Mouse (Mus musculus) liver, adult 2 months (tissue): ENCODE data around the gene Krtap22-2. TPM values are rescaled to one million over a fixed set of nuclear protein-coding genes. Genes with fewer than 3 reads are reported as not detected.

ENCODE experiments used
- DNase-seq: peaks from one replicate; pipeline ENCODE4 v3.0.0-alpha.2; 2011; ENCODE audit warnings: low read depth, low spot score; ENCODE audit errors: extremely low read depth
- H3K27ac ChIP-seq: fragments of 200-500 bp; replicated peaks from 2 replicates; pipeline ENCODE4 v1.5.1; 2012; ENCODE audit warnings: low read depth, mild to moderate bottlenecking, control low read depth, inconsistent platforms, low read length; ENCODE audit not compliant: insufficient read depth
- H3K27me3 ChIP-seq: fragments of 200-500 bp; 2 replicates; pipeline ENCODE4 v1.6.1; 2012; ENCODE audit warnings: mild to moderate bottlenecking, moderate library complexity, low read length, inconsistent platforms; ENCODE audit not compliant: control insufficient read depth, insufficient read depth
- H3K36me3 ChIP-seq: fragments of 200-500 bp; 2 replicates; pipeline ENCODE4 v1.6.1; 2012; ENCODE audit warnings: low read length, inconsistent platforms; ENCODE audit not compliant: control insufficient read depth, insufficient read depth
- H3K4me1 ChIP-seq: fragments of 200-500 bp; 2 replicates; pipeline ENCODE4 v1.6.1; 2011; ENCODE audit warnings: low read length; ENCODE audit not compliant: control insufficient read depth, insufficient read depth
- H3K4me3 ChIP-seq: fragments of 200-500 bp; 2 replicates; pipeline ENCODE4 v1.5.1; 2011; ENCODE audit warnings: low read depth, mild to moderate bottlenecking, control low read depth, low read length, moderate library complexity; ENCODE audit not compliant: insufficient read depth
- H3K79me2 ChIP-seq: fragments of 200-500 bp; 2 replicates; pipeline ENCODE4 v1.6.1; 2012; ENCODE audit warnings: inconsistent platforms, mild to moderate bottlenecking, low read length, moderate library complexity; ENCODE audit not compliant: control insufficient read depth, insufficient read depth
- H3K9ac ChIP-seq: fragments of 200-500 bp; 2 replicates; pipeline ENCODE4 v1.6.1; 2012; ENCODE audit warnings: low read depth, mild to moderate bottlenecking, control low read depth, inconsistent platforms, low read length
- CTCF ChIP-seq: fragments of 200-500 bp; IDR thresholded peaks from 2 replicates; pipeline ENCODE4 v1.5.1; 2011; ENCODE audit warnings: low read depth, low read length, control low read depth
- POLR2A ChIP-seq: fragments of 200-500 bp; IDR thresholded peaks from 2 replicates; pipeline ENCODE4 v1.6.1; 2011; ENCODE audit warnings: low read length, control low read depth; ENCODE audit not compliant: insufficient read depth; ENCODE audit errors: extremely low read depth
- WGBS: fragments of 180-500 bp; shearing (Covaris S2); methylation state at CpG from one replicate; pipeline ENCODE4 v1.1.7; 2018; 5-methylcytosine and 5-hydroxymethylcytosine counted together
- polyA plus RNA-seq: library from polyadenylated mRNA; depleted of rRNA; stranded (reverse); fragments of >200 nt; gene quantifications from 2 replicates; pipeline ENCODE4 v1.2.3, GENCODE M21; 2012; rRNA removed
- total RNA-seq: library from RNA; depleted of rRNA; stranded (reverse); fragments of >200 nt; gene quantifications from 2 replicates; pipeline ENCODE4 v1.2.3, GENCODE M21; 2014; rRNA removed

Gene Krtap22-2
- total and polyA plus RNA-seq, 2 experiments, result not detected

DNA sequence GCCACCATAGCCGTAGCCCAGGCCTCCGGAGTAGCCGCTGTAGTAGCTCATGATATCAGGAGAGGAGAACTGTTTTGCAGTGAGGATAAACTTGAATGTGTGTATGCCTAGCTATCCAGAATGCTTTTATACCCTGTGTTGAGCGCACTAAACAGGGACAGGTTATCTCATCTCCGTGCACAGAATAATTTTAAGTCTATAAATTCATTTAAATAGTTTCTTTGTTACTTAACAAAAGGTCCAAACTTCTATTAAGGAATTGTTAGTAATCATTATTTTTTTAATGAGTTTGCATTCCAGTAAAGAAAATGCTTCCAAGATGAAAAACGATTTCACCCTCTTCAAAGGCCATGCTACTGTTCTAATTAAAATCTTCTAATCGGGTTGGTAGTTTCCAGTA is 47.8 kb downstream of the Krtap22-2 start, which contains the start of gene Krtap16-3:
TSS of gene Krtap16-3 (minus strand) at position 101 of the 400 bp plus-strand sequence.
- TF ChIP-seq CTCF, result no peak
- TF ChIP-seq POLR2A, result no peak
- WGBS, result 86% methylated on average over 7 of the region's 7 CpGs
- H3K4me3 ChIP-seq, result no peak within 1 kb of the TSS

More for the DNA sequence above, 47.8 kb downstream of the Krtap22-2 start, which contains the start of gene Krtap16-3:
- Histone ChIP-seq H3K27me3 (no peaks in the 10 kb centered on the region), H3K79me2 (no peaks in the 10 kb centered on the region), H3K27ac (no peak within 1 kb of the TSS), H3K36me3 (no peaks in the 10 kb centered on the region), H3K9ac (no peak within 1 kb of the TSS), H3K4me1 (no peaks in the 10 kb centered on the region)
- DNase-seq, result no peak

Other genes with a start within 250 kb of the Krtap22-2 start
- gene 2310057N15Rik, start 236.6 kb downstream of the Krtap22-2 start, total RNA-seq, result not detected in 2 replicates
- not detected in 2 replicates for gene 2310057N15Rik, start 236.6 kb downstream of the Krtap22-2 start, polyA plus RNA-seq
- gene Gm5965, start 232.9 kb downstream of the Krtap22-2 start, total RNA-seq, result not detected in 2 replicates
- not detected in 2 replicates for gene Gm5965, start 232.9 kb downstream of the Krtap22-2 start, polyA plus RNA-seq
- not detected in 2 replicates for gene Gm20741, start 198.5 kb downstream of the Krtap22-2 start, total RNA-seq
- not detected in 2 replicates for gene Gm20741, start 198.5 kb downstream of the Krtap22-2 start, polyA plus RNA-seq
- gene Krtap15, start 190.5 kb downstream of the Krtap22-2 start, total RNA-seq, result not detected in 2 replicates
- gene Krtap15, start 190.5 kb downstream of the Krtap22-2 start, polyA plus RNA-seq, result not detected in 2 replicates
- not detected in 2 replicates for gene Krtap14, start 184.6 kb downstream of the Krtap22-2 start, total RNA-seq
- gene Krtap14, start 184.6 kb downstream of the Krtap22-2 start, polyA plus RNA-seq, result not detected in 2 replicates
- not detected in 2 replicates for gene Krtap19-1, start 141.3 kb downstream of the Krtap22-2 start, total RNA-seq
- not detected in 2 replicates for gene Krtap19-1, start 141.3 kb downstream of the Krtap22-2 start, polyA plus RNA-seq
- not detected in 2 replicates for gene Krtap19-2, start 136.5 kb downstream of the Krtap22-2 start, total RNA-seq
- not detected in 2 replicates for gene Krtap19-2, start 136.5 kb downstream of the Krtap22-2 start, polyA plus RNA-seq
- gene Krtap19-3, start 132.7 kb downstream of the Krtap22-2 start, total RNA-seq, result not detected in 2 replicates
- not detected in 2 replicates for gene Krtap19-3, start 132.7 kb downstream of the Krtap22-2 start, polyA plus RNA-seq
- gene Krtap19-4, start 125.7 kb downstream of the Krtap22-2 start, total RNA-seq, result not detected in 2 replicates
- gene Krtap19-4, start 125.7 kb downstream of the Krtap22-2 start, polyA plus RNA-seq, result not detected in 2 replicates
- not detected in 2 replicates for gene Krtap19-5, start 114.3 kb downstream of the Krtap22-2 start, total RNA-seq
- gene Krtap19-5, start 114.3 kb downstream of the Krtap22-2 start, polyA plus RNA-seq, result not detected in 2 replicates
- gene Krtap19-9b, start 78.5 kb downstream of the Krtap22-2 start, total RNA-seq, result not detected in 2 replicates
- not detected in 2 replicates for gene Krtap19-9b, start 78.5 kb downstream of the Krtap22-2 start, polyA plus RNA-seq
- gene Krtap16-3, start 47.9 kb downstream of the Krtap22-2 start, total RNA-seq, result not detected in 2 replicates
- gene Krtap16-3, start 47.9 kb downstream of the Krtap22-2 start, polyA plus RNA-seq, result not detected in 2 replicates
- not detected in 2 replicates for gene Gm10229, start 4.5 kb upstream of the Krtap22-2 start, total RNA-seq
- not detected in 2 replicates for gene Gm10229, start 4.5 kb upstream of the Krtap22-2 start, polyA plus RNA-seq
- not detected in 2 replicates for gene Krtap6-1, start 20.9 kb upstream of the Krtap22-2 start, total RNA-seq
- gene Krtap6-1, start 20.9 kb upstream of the Krtap22-2 start, polyA plus RNA-seq, result not detected in 2 replicates
- not detected in 2 replicates for gene Gm10228, start 30.7 kb upstream of the Krtap22-2 start, total RNA-seq
- not detected in 2 replicates for gene Gm10228, start 30.7 kb upstream of the Krtap22-2 start, polyA plus RNA-seq
- not detected in 2 replicates for gene Krtap6-5, start 37.1 kb upstream of the Krtap22-2 start, total RNA-seq
- not detected in 2 replicates for gene Krtap6-5, start 37.1 kb upstream of the Krtap22-2 start, polyA plus RNA-seq
- not detected in 2 replicates for gene 1110025L11Rik, start 53.2 kb upstream of the Krtap22-2 start, total RNA-seq
- not detected in 2 replicates for gene 1110025L11Rik, start 53.2 kb upstream of the Krtap22-2 start, polyA plus RNA-seq
- gene Krtap6-3, start 73.3 kb upstream of the Krtap22-2 start, total RNA-seq, result not detected in 2 replicates
- not detected in 2 replicates for gene Krtap6-3, start 73.3 kb upstream of the Krtap22-2 start, polyA plus RNA-seq
- not detected in 2 replicates for gene Gm6358, start 130.1 kb upstream of the Krtap22-2 start, total RNA-seq
- not detected in 2 replicates for gene Gm6358, start 130.1 kb upstream of the Krtap22-2 start, polyA plus RNA-seq
- not detected in 2 replicates for gene Gm10061, start 140.3 kb upstream of the Krtap22-2 start, total RNA-seq
- gene Gm10061, start 140.3 kb upstream of the Krtap22-2 start, polyA plus RNA-seq, result not detected in 2 replicates
- gene Gm9789, start 147.2 kb upstream of the Krtap22-2 start, total RNA-seq, result not detected in 2 replicates
- not detected in 2 replicates for gene Gm9789, start 147.2 kb upstream of the Krtap22-2 start, polyA plus RNA-seq
- gene Gm7735, start 158.7 kb upstream of the Krtap22-2 start, total RNA-seq, result not detected in 2 replicates
- gene Gm7735, start 158.7 kb upstream of the Krtap22-2 start, polyA plus RNA-seq, result not detected in 2 replicates
- not detected in 2 replicates for gene 1110057P08Rik, start 164.0 kb upstream of the Krtap22-2 start, total RNA-seq
- gene 1110057P08Rik, start 164.0 kb upstream of the Krtap22-2 start, polyA plus RNA-seq, result not detected in 2 replicates
- not detected in 2 replicates for gene Krtap20-2, start 195.1 kb upstream of the Krtap22-2 start, total RNA-seq
- not detected in 2 replicates for gene Krtap20-2, start 195.1 kb upstream of the Krtap22-2 start, polyA plus RNA-seq